Mouse (Mus musculus): Measurements from ENCODE around the gene Fitm2. TPM values are rescaled to one million over a fixed set of nuclear protein-coding genes. Genes with fewer than 3 reads are reported as not detected.
A peak's percentile ranks its signal among the peaks of the same experiment; 100 is the strongest.

Gene Fitm2
- 9.3 and 9.6 TPM in 2 replicates for polyA plus RNA-seq (2014; fragmentation: Nextera tagmentation; extraction: Ambion mirVana)

GRCm38 (mm10) chr2:163472466-163472851 is at the start of gene Fitm2:
TSS of gene Fitm2 (minus strand) at chr2:163472629.
- no peak within 1 kb of the TSS; the same call in 1 of the 2 replicates for H3K27ac ChIP-seq (ENCODE audit: low read depth, low read length)
- DNase-seq (ENCODE audit: low spot score, missing footprints) (peak; percentile 100), ATAC-seq (ENCODE audit: low FRiP score) (peak; percentile 96)
- under 1% methylated on average over 30 of the region's 30 CpGs for WGBS
- H3K4me2 ChIP-seq, result peak within 1 kb of the TSS; percentile 88
- H3K9ac ChIP-seq (ENCODE audit: low read length), result peak within 1 kb of the TSS; percentile 85
- peaks cover 3% of the 10 kb centered on the region; the same call in 1 of the 2 replicates for H3K36me3 ChIP-seq (ENCODE audit: control insufficient read depth, insufficient read depth, low read length)
- H3K9me3 ChIP-seq (ENCODE audit: control insufficient read depth, low read length), result no peaks in the 10 kb centered on the region
- H3K4me1 ChIP-seq (ENCODE audit: control insufficient read depth, insufficient read depth, low read length), result peaks cover 7% of the 10 kb centered on the region
- H3K4me3 ChIP-seq (ENCODE audit: low read depth, low read length), result peak within 1 kb of the TSS; percentile 77
- H3K27me3 ChIP-seq (ENCODE audit: control insufficient read depth, insufficient read depth, low read length), result no peaks in the 10 kb centered on the region

- ATAC-seq (ENCODE audit: low FRiP score) (no peak), DNase-seq (ENCODE audit: low spot score, missing footprints) (no peak)
- H3K9ac ChIP-seq (ENCODE audit: low read length), result no peak within 1 kb of the TSS
- no peak within 1 kb of the TSS for H3K27ac ChIP-seq (ENCODE audit: low read depth, low read length)
- no peaks in the 10 kb centered on the region for H3K9me3 ChIP-seq (ENCODE audit: control insufficient read depth, low read length)
- 91% methylated on average over 10 of the region's 10 CpGs for WGBS
- H3K4me1 ChIP-seq (ENCODE audit: control insufficient read depth, insufficient read depth, low read length), result no peaks in the 10 kb centered on the region
- no peaks in the 10 kb centered on the region for H3K27me3 ChIP-seq (ENCODE audit: control insufficient read depth, insufficient read depth, low read length)
- no peak within 1 kb of the TSS for H3K4me3 ChIP-seq (ENCODE audit: low read depth, low read length)
- H3K4me2 ChIP-seq, result no peak within 1 kb of the TSS
- H3K36me3 ChIP-seq (ENCODE audit: control insufficient read depth, insufficient read depth, low read length), result no peaks in the 10 kb centered on the region
Observed at GRCm38 (mm10) chr2:163506300-163507004, 34.0 kb upstream of the Fitm2 start, which contains the start of gene Hnf4a. TSS of gene Hnf4a (plus strand) at chr2:163506808.

- no peak overlapping the region for H3K4me2 ChIP-seq
- ATAC-seq (ENCODE audit: low FRiP score) (no peak), DNase-seq (ENCODE audit: low spot score, missing footprints) (no peak)
- no peaks in the 10 kb centered on the region for H3K4me1 ChIP-seq (ENCODE audit: control insufficient read depth, insufficient read depth, low read length)
- H3K4me3 ChIP-seq (ENCODE audit: low read depth, low read length), result no peak overlapping the region
- WGBS, result 81% methylated on average over 7 of the region's 7 CpGs
- H3K27ac ChIP-seq (ENCODE audit: low read depth, low read length), result no peak overlapping the region
- H3K36me3 ChIP-seq (ENCODE audit: control insufficient read depth, insufficient read depth, low read length), result no peaks in the 10 kb centered on the region
- H3K9ac ChIP-seq (ENCODE audit: low read length), result no peak overlapping the region
- H3K27me3 ChIP-seq (ENCODE audit: control insufficient read depth, insufficient read depth, low read length), result no peaks in the 10 kb centered on the region
- H3K9me3 ChIP-seq (ENCODE audit: control insufficient read depth, low read length), result no peaks in the 10 kb centered on the region
Observed at GRCm38 (mm10) chr2:163503191-163503590, 30.8 kb upstream of the Fitm2 start.

GRCm38 (mm10) chr2:163502219-163502618 is 29.8 kb upstream of the Fitm2 start:
- H3K36me3 ChIP-seq (ENCODE audit: control insufficient read depth, insufficient read depth, low read length), result no peaks in the 10 kb centered on the region
- 83% methylated on average over 2 of the region's 2 CpGs for WGBS
- no peak overlapping the region for H3K4me3 ChIP-seq (ENCODE audit: low read depth, low read length)
- H3K9ac ChIP-seq (ENCODE audit: low read length), result no peak overlapping the region
- no peak for ATAC-seq (ENCODE audit: low FRiP score)
- no peak overlapping the region for H3K4me2 ChIP-seq
- H3K27me3 ChIP-seq (ENCODE audit: control insufficient read depth, insufficient read depth, low read length), result no peaks in the 10 kb centered on the region
- H3K27ac ChIP-seq (ENCODE audit: low read depth, low read length), result no peak overlapping the region
- no peaks in the 10 kb centered on the region for H3K9me3 ChIP-seq (ENCODE audit: control insufficient read depth, low read length)
- peak; percentile 78 for DNase-seq (ENCODE audit: low spot score, missing footprints)
- no peaks in the 10 kb centered on the region for H3K4me1 ChIP-seq (ENCODE audit: control insufficient read depth, insufficient read depth, low read length)

GRCm38 (mm10) chr2:163494456-163494855 is 22.0 kb upstream of the Fitm2 start:
- H3K27ac ChIP-seq (ENCODE audit: low read depth, low read length), result no peak overlapping the region
- no peak overlapping the region for H3K9ac ChIP-seq (ENCODE audit: low read length)
- no peaks in the 10 kb centered on the region for H3K27me3 ChIP-seq (ENCODE audit: control insufficient read depth, insufficient read depth, low read length)
- DNase-seq (ENCODE audit: low spot score, missing footprints) (peak; percentile 6), ATAC-seq (ENCODE audit: low FRiP score) (no peak)
- H3K4me2 ChIP-seq, result no peak overlapping the region
- no peaks in the 10 kb centered on the region for H3K4me1 ChIP-seq (ENCODE audit: control insufficient read depth, insufficient read depth, low read length)
- WGBS, result 42% methylated on average over 6 of the region's 6 CpGs
- no peak overlapping the region for H3K4me3 ChIP-seq (ENCODE audit: low read depth, low read length)
- H3K9me3 ChIP-seq (ENCODE audit: control insufficient read depth, low read length), result no peaks in the 10 kb centered on the region
- no peaks in the 10 kb centered on the region for H3K36me3 ChIP-seq (ENCODE audit: control insufficient read depth, insufficient read depth, low read length)

GRCm38 (mm10) chr2:163493976-163494375 is 21.5 kb upstream of the Fitm2 start:
- no peaks in the 10 kb centered on the region for H3K9me3 ChIP-seq (ENCODE audit: control insufficient read depth, low read length)
- DNase-seq (ENCODE audit: low spot score, missing footprints) (peak; percentile 62), ATAC-seq (ENCODE audit: low FRiP score) (no peak)
- H3K4me2 ChIP-seq, result no peak overlapping the region
- 62% methylated on average over 5 of the region's 5 CpGs for WGBS
- H3K27ac ChIP-seq (ENCODE audit: low read depth, low read length), result no peak overlapping the region
- no peaks in the 10 kb centered on the region for H3K4me1 ChIP-seq (ENCODE audit: control insufficient read depth, insufficient read depth, low read length)
- no peaks in the 10 kb centered on the region for H3K27me3 ChIP-seq (ENCODE audit: control insufficient read depth, insufficient read depth, low read length)
- H3K9ac ChIP-seq (ENCODE audit: low read length), result no peak overlapping the region
- no peaks in the 10 kb centered on the region for H3K36me3 ChIP-seq (ENCODE audit: control insufficient read depth, insufficient read depth, low read length)
- H3K4me3 ChIP-seq (ENCODE audit: low read depth, low read length), result no peak overlapping the region

GRCm38 (mm10) chr2:163493031-163493430 is 20.6 kb upstream of the Fitm2 start:
- Histone ChIP-seq H3K27me3 (ENCODE audit: control insufficient read depth, insufficient read depth, low read length) (no peaks in the 10 kb centered on the region), H3K27ac (ENCODE audit: low read depth, low read length) (no peak overlapping the region), H3K9ac (ENCODE audit: low read length) (no peak overlapping the region), H3K36me3 (ENCODE audit: control insufficient read depth, insufficient read depth, low read length) (no peaks in the 10 kb centered on the region), H3K4me3 (ENCODE audit: low read depth, low read length) (no peak overlapping the region), H3K9me3 (ENCODE audit: control insufficient read depth, low read length) (no peaks in the 10 kb centered on the region), H3K4me1 (ENCODE audit: control insufficient read depth, insufficient read depth, low read length) (no peaks in the 10 kb centered on the region), H3K4me2 (no peak overlapping the region)
- peak; percentile 80 for DNase-seq (ENCODE audit: low spot score, missing footprints)
- 17% methylated on average over 5 of the region's 5 CpGs for WGBS
- no peak for ATAC-seq (ENCODE audit: low FRiP score)

- Histone ChIP-seq H3K4me2 (no peak within 1 kb of the TSS), H3K36me3 (ENCODE audit: control insufficient read depth, insufficient read depth, low read length) (no peaks in the 10 kb centered on the region), H3K27ac (ENCODE audit: low read depth, low read length) (no peak within 1 kb of the TSS), H3K27me3 (ENCODE audit: control insufficient read depth, insufficient read depth, low read length) (no peaks in the 10 kb centered on the region), H3K4me1 (ENCODE audit: control insufficient read depth, insufficient read depth, low read length) (no peaks in the 10 kb centered on the region), H3K9me3 (ENCODE audit: control insufficient read depth, low read length) (no peaks in the 10 kb centered on the region), H3K9ac (ENCODE audit: low read length) (no peak within 1 kb of the TSS), H3K4me3 (ENCODE audit: low read depth, low read length) (no peak within 1 kb of the TSS)
- WGBS, result 79% methylated on average over 5 of the region's 5 CpGs
- DNase-seq (ENCODE audit: low spot score, missing footprints) (peak; percentile 60), ATAC-seq (ENCODE audit: low FRiP score) (no peak)
Observed at GRCm38 (mm10) chr2:163492018-163492417, 19.6 kb upstream of the Fitm2 start, which contains the start of gene R3hdml. TSS of gene R3hdml (plus strand) at chr2:163492318.

GRCm38 (mm10) chr2:163491351-163491750 is 18.9 kb upstream of the Fitm2 start:
- Histone ChIP-seq H3K4me2 (no peak overlapping the region), H3K9ac (ENCODE audit: low read length) (no peak overlapping the region), H3K27me3 (ENCODE audit: control insufficient read depth, insufficient read depth, low read length) (no peaks in the 10 kb centered on the region), H3K9me3 (ENCODE audit: control insufficient read depth, low read length) (no peaks in the 10 kb centered on the region), H3K4me3 (ENCODE audit: low read depth, low read length) (no peak overlapping the region), H3K36me3 (ENCODE audit: control insufficient read depth, insufficient read depth, low read length) (no peaks in the 10 kb centered on the region), H3K4me1 (ENCODE audit: control insufficient read depth, insufficient read depth, low read length) (no peaks in the 10 kb centered on the region), H3K27ac (ENCODE audit: low read depth, low read length) (no peak overlapping the region)
- WGBS, result 69% methylated on average over 7 of the region's 7 CpGs
- ATAC-seq (ENCODE audit: low FRiP score) (no peak), DNase-seq (ENCODE audit: low spot score, missing footprints) (no peak)
